Mouse (Mus musculus): ENCODE results near the gene Mycl.

- TF ChIP-seq CTCF (IDR thresholded peaks at IDR 0.05; ENCODE audit: low read depth) (no peak), EP300 (IDR thresholded peaks at IDR 0.05; ENCODE audit: low read depth) (no peak)
Observed at GRCm38 (mm10) chr4:123013346-123013945, 18.0 kb downstream of the Mycl start.

All from heart, postnatal 0 days (tissue).